Mouse (Mus musculus): ENCODE data around the gene Nphp3. TPM values are rescaled to one million over a fixed set of nuclear protein-coding genes. Genes with fewer than 3 reads are reported as not detected.
A peak's percentile ranks its signal among the peaks of the same experiment; 100 is the strongest.

The Nphp3 gene
- polyA plus RNA-seq (2015; fragmentation: Nextera tagmentation; extraction: Ambion mirVana): 1.2 and 1.4 TPM in 2 replicates

DNA sequence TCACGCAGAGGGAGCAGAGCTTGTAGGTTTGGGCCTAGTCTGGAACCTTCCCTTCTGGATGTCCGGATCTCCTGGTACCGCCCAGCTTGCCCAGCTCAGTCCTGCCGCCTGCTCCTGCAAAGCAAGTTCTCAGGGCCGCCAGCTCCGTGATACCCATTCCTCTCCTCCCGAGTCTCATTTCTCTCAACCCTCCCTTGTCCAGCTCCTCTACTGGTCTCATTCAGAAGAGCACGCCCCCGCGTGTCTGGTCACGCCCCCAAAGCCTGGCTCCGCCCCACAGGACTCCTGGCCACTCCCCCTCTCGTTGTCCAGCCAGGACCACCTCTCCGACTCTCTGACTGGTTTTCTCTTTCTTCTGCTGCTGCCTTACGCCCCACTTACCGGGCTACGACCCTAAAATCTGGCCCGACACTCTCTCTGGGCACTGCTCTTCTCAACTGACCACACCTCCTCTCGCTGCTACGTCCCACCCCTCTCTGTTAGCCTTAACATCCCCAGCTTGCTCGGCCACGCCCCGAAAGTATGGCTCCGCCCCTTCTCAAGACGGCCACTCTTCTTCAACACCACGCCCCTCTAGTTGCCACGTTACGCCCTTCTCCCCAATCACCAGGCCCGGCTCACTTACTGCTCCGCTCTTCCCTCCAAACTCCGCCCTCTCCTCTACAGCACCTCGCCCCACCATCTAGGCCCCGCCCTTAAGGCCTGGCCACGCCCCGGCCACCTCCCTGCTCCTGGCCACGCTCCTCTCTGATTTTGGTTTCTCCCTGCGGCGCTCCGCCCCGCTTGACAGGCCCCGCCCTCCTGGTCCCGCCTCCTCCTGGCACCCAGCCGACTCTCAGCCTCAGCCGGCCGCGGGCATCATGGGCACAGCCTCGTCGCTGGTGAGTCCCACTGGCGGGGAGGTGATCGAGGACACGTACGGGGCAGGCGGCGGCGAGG, at the start of gene Nphp3:
Nphp3 (plus strand) TSS at position 624 of the 939 bp plus-strand sequence.
- DNase-seq (ENCODE audit: low spot score): peak; percentile 95

GRCm38 (mm10) chr9:103958722-103959121, 43.6 kb upstream of the Nphp3 start:
- no peak for DNase-seq (ENCODE audit: low spot score)

- no peak for DNase-seq (ENCODE audit: low spot score)
These were observed 42.4 kb upstream of the Nphp3 start for GRCm38 (mm10) chr9:103959989-103960388.

DNA sequence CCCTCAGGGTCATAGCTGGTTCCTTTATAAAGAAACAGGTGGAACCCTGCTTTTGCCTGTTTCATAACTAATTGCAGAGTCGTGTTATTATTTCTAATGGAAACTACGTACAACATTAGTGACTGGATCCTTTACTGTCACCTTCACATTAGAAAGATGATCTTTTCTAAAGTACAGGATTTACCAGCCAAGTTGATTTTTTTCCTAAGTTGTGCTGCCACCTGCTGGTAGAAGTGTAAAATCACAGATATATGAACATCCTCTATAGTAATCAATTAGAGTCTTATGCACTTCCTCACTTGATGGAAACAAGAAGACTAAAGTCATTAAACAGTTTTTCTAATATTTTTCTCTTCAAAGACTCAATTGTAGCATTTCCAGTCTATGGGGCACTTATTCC, 5.8 kb upstream of the Nphp3 start:
- DNase-seq (ENCODE audit: low spot score): peak; percentile 70

GRCm38 (mm10) chr9:104000601-104001000, 1.7 kb upstream of the Nphp3 start:
- DNase-seq (ENCODE audit: low spot score): no peak

- DNase-seq (ENCODE audit: low spot score): peak; percentile 74
These were observed 578 bp downstream of the Nphp3 start for GRCm38 (mm10) chr9:104002913-104003330.

GRCm38 (mm10) chr9:104014526-104014925, 12.2 kb downstream of the Nphp3 start:
- DNase-seq (ENCODE audit: low spot score): no peak

DNA sequence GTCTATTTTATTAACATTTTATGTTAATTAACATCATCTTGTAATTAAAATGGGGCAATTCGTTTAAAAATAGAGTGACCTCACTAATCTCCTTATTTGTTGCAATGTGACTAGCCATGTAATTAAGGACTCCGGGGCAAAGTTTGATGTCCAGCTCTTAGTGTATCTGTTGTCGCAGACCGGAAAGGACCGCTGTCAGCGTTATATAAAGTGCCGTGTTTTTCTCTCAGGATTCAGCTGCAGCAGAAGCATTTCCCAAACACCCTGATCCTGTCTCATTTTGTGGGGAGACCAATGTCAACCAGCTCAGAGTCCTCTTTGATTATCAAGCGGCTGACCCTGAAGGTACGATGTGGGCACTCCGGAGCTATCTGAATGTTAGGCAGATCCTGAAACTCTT, 18.7 kb downstream of the Nphp3 start:
- no peak for DNase-seq (ENCODE audit: low spot score)

DNA sequence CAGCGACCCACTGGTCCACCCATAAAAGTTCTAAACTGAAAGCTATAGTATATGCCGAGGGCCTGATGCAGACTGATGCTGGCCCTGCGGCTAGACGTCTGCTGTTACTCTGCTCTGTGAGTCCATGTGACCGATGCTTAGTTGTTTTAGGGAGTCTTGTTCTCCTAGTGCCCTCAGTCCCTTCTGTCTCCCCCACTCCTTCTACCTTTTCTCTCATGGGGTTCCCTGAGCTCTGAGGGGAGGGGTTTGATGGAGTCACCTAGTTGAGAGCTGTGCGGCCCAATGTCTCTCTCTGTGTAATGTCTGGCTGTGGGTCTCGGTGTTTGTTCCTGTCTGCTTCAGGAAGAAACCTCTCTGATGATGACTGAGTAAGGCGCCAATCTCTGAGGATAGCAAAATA, 24.8 kb downstream of the Nphp3 start:
- no peak for DNase-seq (ENCODE audit: low spot score)

DNA sequence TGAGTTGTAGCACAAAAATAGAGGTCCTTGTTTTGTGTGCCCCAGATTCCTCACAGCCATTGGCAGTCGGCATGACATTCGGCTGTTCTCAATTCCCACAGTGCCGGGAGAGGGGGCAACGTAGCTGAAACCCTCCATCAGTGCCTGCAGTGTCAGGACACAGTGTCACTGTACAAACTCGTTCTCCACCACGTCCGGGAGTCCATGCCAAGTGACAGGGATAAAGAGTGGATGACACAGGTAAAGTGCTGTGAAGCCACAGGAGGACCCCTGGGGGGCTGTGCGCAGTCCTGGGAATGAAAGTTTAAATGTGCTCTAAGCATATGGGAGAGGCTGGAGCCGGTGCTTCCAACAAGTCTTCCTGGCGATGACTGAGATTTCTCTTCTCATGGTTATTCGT, 27.5 kb downstream of the Nphp3 start:
- no peak for DNase-seq (ENCODE audit: low spot score)

DNA sequence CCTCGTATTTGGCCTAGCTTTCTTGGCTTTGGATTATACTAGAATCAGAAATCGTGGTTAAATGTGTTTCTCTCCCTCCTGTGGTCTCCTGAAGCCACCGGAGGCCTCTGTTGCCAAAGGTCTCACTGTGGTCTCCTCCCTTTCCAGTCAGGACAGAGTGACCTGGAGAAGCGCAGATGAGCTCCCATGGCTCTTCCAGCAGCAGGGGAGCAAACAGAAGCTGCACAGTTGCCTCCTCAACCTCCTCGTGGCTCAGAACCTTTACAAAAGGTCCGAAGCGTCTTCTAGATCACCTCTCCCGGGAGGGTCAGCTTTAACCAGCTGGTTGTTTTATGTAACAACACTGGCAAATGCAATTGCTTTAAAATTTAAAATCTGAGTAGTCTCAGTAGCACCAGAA, 31.9 kb downstream of the Nphp3 start:
- no peak for DNase-seq (ENCODE audit: low spot score)

- DNase-seq (ENCODE audit: low spot score): no peak
These were observed 32.4 kb downstream of the Nphp3 start for GRCm38 (mm10) chr9:104034718-104035117.

GRCm38 (mm10) chr9:104035261-104036015, 33.1 kb downstream of the Nphp3 start:
- DNase-seq (ENCODE audit: low spot score): peak; percentile 63

GRCm38 (mm10) chr9:104038266-104038665, 35.9 kb downstream of the Nphp3 start:
- DNase-seq (ENCODE audit: low spot score): no peak

DNA sequence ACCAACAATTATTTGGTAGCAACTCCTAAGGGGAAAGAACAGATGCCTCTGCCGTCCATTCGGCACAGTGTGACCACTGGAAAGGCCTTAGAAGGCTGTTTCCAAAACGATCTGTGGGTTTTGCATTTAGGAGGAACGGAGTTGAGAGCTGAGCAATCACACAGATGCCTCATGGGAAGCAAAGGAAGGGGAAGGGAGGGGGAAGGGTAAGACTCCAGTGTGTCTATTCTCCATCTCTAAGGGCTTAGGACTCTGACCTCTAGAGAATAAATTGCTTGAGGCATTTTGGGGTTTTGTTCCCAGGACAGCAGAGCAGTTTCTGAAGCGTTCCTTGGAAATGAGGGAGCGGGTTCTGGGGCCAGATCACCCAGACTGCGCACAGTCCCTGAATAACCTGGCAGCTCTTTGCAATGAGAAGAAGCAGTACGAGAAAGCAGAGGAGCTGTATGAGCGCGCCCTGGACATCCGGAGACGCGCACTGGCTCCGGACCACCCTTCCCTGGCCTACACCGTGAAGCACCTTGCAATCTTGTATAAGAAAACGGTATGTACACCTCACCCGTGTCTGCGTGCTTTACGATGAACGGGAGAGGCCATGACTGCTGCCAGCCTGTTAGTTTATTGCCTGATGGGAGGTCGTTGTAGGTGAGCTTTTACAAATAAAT, 36.8 kb downstream of the Nphp3 start:
- DNase-seq (ENCODE audit: low spot score): no peak

DNA sequence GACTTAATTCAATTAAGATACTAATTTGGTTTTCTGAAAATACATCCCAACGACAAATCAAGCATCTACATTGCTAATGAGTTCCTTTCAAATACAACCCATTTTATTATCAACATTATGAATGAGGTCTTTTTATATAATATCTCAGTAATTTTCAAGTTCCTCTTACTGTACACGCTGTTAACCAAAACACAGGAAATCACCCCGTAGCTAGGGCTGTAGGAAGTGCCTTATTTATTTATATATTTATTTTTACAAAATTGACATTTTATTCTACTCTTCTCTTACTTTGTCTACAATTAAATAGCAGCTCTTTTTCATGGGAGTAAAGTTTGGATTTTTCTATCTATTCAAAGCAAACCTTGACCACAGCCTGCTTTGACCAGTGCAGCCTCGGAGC, 37.4 kb downstream of the Nphp3 start:
- DNase-seq (ENCODE audit: low spot score): no peak

- DNase-seq (ENCODE audit: low spot score): no peak
These were observed 38.0 kb downstream of the Nphp3 start, which contains the start of gene Gm28305 for GRCm38 (mm10) chr9:104040362-104040761. Gm28305 (plus strand) TSS chr9:104040662.

GRCm38 (mm10) chr9:104043676-104044075, 41.3 kb downstream of the Nphp3 start:
- no peak for DNase-seq (ENCODE audit: low spot score)

DNA sequence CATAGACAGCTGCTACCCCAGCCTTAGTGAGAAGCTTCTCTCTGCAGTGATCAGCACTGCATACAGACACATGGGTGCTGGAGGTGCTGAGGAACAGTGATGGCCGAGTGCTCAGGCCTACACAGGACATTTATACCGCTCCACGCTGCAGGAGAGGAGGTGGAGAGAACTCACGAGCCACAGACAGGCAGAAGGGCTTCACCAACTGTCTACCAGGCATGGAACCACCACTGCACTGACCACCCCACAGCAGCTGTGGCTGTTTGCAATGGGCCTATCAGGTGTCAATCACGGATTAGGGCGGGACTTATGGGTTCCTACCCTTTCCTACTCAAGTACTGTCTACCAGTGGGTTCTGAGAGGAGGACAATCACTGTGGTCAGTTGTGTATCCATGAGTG, 48.7 kb downstream of the Nphp3 start:
- no peak for DNase-seq (ENCODE audit: low spot score)

DNA sequence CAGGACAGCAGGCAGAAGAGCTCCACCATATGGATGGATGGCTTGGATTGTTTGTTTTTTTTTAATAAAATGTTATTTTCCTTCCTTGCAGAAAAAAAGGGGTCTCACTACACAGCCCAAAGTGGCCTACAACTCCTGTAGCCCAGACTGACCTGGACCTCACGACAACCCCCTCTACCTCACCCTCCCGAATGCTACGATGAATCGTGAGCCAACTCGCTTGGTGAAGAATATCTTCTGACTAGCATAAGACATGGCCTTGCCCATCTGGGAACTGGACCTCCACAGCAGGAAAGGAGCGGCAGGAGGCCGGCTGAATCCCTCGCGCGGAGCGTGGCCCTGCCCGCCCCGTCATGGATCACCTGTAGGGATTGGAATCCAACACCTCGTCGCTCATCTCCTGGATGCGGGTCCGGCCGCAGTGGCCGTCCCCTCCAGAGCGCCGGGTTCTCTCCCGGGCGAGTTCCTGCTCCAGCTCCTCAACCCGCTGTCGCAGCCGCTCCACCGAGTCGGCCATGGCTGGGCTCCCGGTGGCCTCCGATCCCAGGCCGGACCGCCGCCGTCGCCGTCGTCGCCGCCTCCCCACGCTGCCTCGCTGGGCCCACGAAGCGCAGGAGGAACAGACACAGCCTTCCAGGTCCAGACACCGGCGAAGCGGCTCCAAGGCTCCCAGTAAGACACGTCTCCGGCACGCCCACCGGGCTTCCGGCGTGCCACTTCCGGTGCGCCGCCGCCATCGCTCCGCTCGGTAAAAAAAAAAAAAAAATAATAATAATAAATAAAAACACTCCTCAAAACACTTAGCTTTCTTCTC, 60.3 kb downstream of the Nphp3 start, which contains the start of gene Uba5:
Uba5 (minus strand) TSS at position 705 of the 814 bp plus-strand sequence.
- no peak for DNase-seq (ENCODE audit: low spot score)
